Mouse (Mus musculus) kidney, adult 8-10 months (tissue): Measurements from ENCODE around the gene Gm9844.
A peak's percentile ranks its signal among the peaks of the same experiment; 100 is the strongest.

Experiments
- DNase-seq, 2 experiments: peaks; one replicate each; pipeline ENCODE4 v3.0.0; 2022

The Gm9844 gene

DNA sequence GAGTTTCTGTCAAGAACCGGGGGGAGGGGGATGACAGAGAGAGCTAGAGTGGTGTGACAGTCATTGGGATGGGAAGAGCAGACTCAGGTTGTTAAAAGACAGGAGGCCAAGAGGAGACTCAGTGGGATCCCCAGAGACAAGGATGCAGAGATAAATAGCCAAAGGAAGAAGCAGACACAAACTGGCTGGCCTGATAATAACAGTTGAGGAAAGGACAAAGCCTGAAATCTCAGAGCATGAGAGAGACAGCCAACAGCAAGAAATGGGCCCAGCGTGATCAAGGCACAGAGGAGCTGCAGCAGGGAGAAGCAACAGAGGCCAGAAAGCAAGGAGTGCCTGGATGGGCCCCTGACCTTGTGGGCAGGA lies 40.2 kb downstream of the Gm9844 start:
- no peak for DNase-seq

DNA sequence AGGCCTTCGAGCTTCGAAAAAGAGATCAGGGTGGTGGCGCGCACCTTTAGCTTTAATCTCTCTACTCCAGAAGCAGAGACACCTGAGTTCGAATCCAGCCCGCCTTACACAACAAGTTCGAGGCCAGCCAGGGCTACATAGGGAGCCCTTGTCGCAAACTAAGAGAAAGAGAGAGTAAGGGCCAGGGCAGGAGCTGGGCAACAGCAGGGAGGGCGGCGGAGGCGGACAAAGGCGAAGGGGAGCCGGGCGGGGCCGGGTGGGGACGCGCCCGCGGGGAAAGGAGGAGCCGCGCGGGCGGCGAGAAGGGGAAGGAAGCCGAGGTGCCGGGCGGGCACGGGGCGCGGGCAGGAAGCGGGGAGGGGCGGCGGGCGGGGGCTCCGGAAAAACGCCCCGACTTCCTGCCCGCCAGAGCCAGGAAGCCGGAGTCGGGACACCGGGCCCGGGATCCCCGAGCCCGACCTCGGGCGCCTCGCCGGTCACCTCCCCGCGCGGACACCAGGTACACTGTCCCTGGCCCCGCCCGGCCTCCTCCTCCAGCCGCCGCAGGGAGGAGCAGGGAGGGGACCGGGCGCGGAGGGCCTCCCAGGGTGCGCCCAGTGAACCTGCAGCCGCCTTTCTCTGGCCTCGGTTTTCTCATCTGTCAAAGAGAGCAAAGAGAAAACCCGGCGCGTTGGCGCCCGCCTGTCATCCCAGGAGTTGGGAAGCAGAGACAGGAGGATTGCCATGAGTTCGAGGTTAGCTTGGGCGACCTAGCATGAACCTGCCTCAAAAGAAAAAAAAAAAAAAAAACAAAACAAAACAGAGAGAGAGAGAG lies 40.8 kb downstream of the Gm9844 start, which contains the start of gene Arhgef1:
Gene Arhgef1 (plus strand): TSS at position 283 of the 814 bp plus-strand sequence.
- peak; percentile 50 to 73 for DNase-seq

DNA sequence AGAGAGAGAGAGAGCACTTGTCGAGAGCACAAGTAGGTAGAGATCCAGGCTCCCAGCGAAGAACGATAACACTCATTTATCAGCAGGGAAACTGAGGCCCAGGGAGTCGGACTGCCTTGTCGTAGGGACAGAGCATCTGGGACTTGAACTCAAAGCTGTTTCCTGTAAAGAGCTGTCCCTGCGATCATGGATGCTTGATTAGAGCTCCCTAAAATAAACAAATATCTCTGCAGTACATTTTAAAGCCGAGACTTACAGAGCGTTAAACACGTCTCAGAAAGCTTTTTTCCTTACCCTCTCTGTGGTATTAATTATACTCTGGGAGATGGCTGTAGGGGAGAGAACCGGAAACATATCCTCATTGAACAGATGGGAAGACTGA lies 41.4 kb downstream of the Gm9844 start:
- no peak for DNase-seq

DNA sequence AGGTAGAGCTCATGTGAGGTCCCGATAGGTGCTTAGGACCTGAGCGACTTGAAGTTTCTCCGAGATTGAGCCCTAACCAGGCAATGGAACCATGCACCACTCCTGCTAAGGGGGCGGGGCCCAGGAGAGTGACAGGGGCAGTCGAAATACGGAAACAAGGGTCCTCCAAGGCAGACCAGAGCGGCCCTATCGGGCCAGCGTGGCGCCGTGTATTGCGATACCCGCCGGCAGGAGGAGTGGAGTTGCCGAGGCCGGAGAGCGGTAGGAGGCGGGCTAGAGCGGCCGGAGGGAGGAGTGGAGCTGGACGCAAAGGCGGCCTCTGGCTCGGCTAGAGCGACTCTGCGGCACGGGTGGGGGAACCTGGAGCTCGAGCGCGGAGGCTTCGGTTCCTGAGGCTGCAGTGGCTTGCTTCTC lies 42.1 kb downstream of the Gm9844 start:
- peak; percentile 98 for DNase-seq

DNA sequence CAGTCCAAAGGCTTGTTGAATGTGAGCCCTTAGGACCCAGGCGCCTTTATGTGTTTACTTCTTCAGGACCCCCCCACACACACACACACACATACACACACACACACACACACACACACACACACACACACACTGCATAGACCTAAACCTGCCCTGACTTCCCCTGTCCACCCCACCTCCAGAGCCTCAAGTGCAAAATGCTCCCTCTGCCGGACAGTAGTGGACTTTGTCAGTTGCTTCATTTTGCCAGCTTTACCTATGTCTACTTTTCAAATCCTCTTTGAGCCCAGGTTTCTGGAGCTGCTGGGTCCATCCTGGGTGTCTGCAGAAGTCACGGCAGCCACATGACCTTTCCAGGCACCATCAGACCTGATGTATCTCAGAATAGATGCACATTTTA lies 42.9 kb downstream of the Gm9844 start:
- DNase-seq = peak; percentile 66 to 67

DNA sequence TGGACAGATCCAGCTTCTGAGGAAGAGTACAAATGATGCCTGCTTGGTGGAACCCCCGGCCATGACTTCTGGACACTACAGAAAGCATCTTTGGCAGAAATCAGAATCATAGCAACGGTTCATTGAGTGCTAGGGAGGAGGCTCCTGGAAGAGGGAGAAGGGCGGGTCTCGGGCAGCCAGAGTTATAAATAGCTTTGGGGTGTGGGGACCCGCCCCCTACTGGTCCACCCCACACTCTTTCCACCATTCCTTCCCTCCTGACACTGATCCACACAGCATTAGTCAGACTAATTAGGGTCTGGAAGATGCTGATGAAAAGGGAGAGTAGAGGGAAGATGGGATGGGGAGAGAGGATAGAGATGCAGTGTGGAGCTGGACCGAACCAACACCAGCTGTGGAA lies 44.5 kb downstream of the Gm9844 start:
- DNase-seq = no peak

DNA sequence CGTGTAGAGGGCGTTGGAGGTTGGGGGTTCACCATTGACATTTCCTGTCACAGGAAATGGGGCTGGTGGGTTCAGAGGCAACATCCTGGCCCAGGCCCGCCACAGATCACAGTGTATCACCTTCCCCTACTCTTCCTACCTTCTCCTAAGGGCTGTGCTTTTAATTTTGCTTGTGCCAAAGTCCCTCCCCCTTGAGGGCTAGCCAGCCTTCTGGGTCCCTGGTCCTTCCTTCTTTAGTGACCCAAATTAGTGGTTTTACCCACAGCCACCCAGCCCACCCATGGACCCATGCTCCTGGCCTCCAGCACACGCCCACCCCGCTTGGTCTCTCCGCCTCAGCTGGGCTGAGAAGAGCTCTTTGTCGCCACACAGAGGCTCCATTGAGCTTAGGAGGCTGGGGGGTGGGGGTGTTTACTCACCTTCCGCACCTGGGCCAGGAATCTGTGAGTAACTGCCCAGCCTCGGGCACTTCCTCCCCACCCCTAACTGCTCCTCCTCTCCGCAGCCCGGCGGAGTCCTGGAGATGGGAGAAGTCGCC lies 45.3 kb downstream of the Gm9844 start:
- DNase-seq = no peak
